ENCODE assay signal across 9 mouse cellular contexts in the genomic region with DNA sequence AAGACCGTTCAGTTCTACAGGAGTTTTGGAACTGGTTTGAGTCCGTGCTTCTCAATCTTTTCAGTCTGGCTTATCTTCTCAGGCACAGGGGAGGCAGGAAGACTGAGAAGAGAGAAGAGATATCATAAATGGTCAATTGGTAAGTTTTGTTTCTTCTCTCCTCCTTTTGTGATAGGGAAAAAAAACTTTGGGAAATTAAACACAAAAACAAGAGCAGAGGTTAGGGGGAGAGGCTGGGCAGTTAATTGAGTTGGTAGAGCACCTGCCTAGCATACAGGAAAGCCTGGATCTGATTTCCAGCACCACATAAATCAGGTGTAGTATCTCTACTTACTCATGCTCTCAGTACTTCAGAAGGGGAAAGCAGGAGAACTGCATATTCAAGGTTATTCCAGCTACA. TPM values are rescaled to one million over a fixed set of nuclear protein-coding genes. Genes with fewer than 3 reads are reported as not detected.
DNase-seq lines count a peak whose midpoint lies in the region; ATAC-seq and TF ChIP-seq lines count a peak whose summit lies in the region.
"Had no signal": no experiment of that assay in that cellular context is flagged by ENCODE, and none has a peak within 500 bp of the region (broad histone marks: within the 10 kb centered on the region; RNA-seq: fewer than 3 reads in every experiment).

TSS of gene Sept6 (minus strand) at position 101 of the 400 bp plus-strand sequence.

- no peaks in the 10 kb centered on the region for H3K36me3 ChIP-seq in heart, embryonic 15.5 days
- H3K36me3 ChIP-seq in G1E (replicated peaks) = peaks cover 6% of the 10 kb centered on the region
- no peaks in the 10 kb centered on the region for H3K36me3 ChIP-seq in forebrain, embryonic 10.5 days (replicated peaks)
- H3K36me3 ChIP-seq: liver, embryonic 15.5 days had no signal

- H3K4me2 ChIP-seq in heart, embryonic 15.5 days = no peak within 1 kb of the TSS

- WGBS in heart, embryonic 15.5 days = 60% methylated on average over 2 of the region's 2 CpGs
- WGBS in forebrain, embryonic 10.5 days = 82% methylated on average over 2 of the region's 2 CpGs

- H3K27ac ChIP-seq in heart, embryonic 15.5 days = no peak within 1 kb of the TSS
- no peak within 1 kb of the TSS for H3K27ac ChIP-seq in forebrain, embryonic 10.5 days
- H3K27ac ChIP-seq: liver, embryonic 15.5 days had no signal

- TF ChIP-seq CTCF in G1E (IDR thresholded peaks at IDR 0.05; ENCODE audit: low read depth, low read length) = no peak

- H3K4me3 ChIP-seq in heart, embryonic 15.5 days = no peak within 1 kb of the TSS
- no peak within 1 kb of the TSS for H3K4me3 ChIP-seq in G1E (ENCODE audit: low read depth, low read length)
- H3K4me3 ChIP-seq in forebrain, embryonic 10.5 days = no peak within 1 kb of the TSS
- H3K4me3 ChIP-seq: liver, embryonic 15.5 days had no signal

- H3K4me1 ChIP-seq in heart, embryonic 15.5 days (replicated peaks) = peaks cover 3% of the 10 kb centered on the region; the same call in 1 of the 2 replicates
- peaks cover 32% of the 10 kb centered on the region for H3K4me1 ChIP-seq in G1E (ENCODE audit: insufficient read depth, low read depth, low read length)
- peaks cover 12% of the 10 kb centered on the region; the same call in 1 of the 2 replicates for H3K4me1 ChIP-seq in forebrain, embryonic 10.5 days
- H3K4me1 ChIP-seq: liver, embryonic 15.5 days had no signal

- no peaks in the 10 kb centered on the region for H3K9me3 ChIP-seq in heart, embryonic 15.5 days (replicated peaks)
- no peaks in the 10 kb centered on the region for H3K9me3 ChIP-seq in G1E (replicated peaks)
- H3K9me3 ChIP-seq in forebrain, embryonic 10.5 days = no peaks in the 10 kb centered on the region
- H3K9me3 ChIP-seq: liver, embryonic 15.5 days had no signal

- ATAC-seq in heart, embryonic 15.5 days (replicated peaks; ENCODE audit: insufficient number of reproducible peaks, insufficient read depth, low FRiP score, low read depth) = no peak
- no peak for ATAC-seq in G1E (ENCODE audit: extremely low read depth, insufficient number of reproducible peaks, low FRiP score, poor library complexity, severe bottlenecking)
- no peak for ATAC-seq in cerebellum, adult (ENCODE audit: insufficient number of reproducible peaks, low FRiP score, low TSS enrichment)

- H3K9ac ChIP-seq in heart, embryonic 15.5 days = no peak within 1 kb of the TSS
- H3K9ac ChIP-seq: liver, embryonic 15.5 days had no signal

- H3K27me3 ChIP-seq in heart, embryonic 15.5 days = no peaks in the 10 kb centered on the region
- no peaks in the 10 kb centered on the region; the same call in 1 of the 2 replicates for H3K27me3 ChIP-seq in G1E (ENCODE audit: insufficient read depth, low read length)
- H3K27me3 ChIP-seq in forebrain, embryonic 10.5 days (ENCODE audit: poor library complexity, severe bottlenecking) = peaks cover 15% of the 10 kb centered on the region; the same call in 1 of the 2 replicates

- no peak for DNase-seq in heart, adult 9 months (ENCODE audit: low spot score in 2 of 2)
- DNase-seq in G1E (ENCODE audit: low spot score) = no peak
- no peak for DNase-seq in forebrain, embryonic 10.5 days (ENCODE audit: extremely low spot score, low spot score)
- no peak for DNase-seq in left cerebral cortex, postnatal 14 days (ENCODE audit: low spot score in 2 of 2)
- DNase-seq in cerebellum, postnatal 4 days (ENCODE audit: low spot score in 2 of 2) = no peak
- no peak for DNase-seq in urinary bladder, postnatal 25 days (ENCODE audit: low spot score)

- intact Hi-C loops in left cerebral cortex, postnatal 14 days (cut with DNase I) = no loop called here

RNA-seq across cellular contexts. Expression of gene Sept6, which starts in this region (rescaled TPM):
- 46.1 and 49.2 TPM in 2 replicates for polyA plus RNA-seq in heart, embryonic 15.5 days (2015; fragmentation: Nextera tagmentation; extraction: Ambion mirVana)
- total RNA-seq in G1E (2014; fragmentation: Nextera tagmentation) = 52.4 and 58.8 TPM in 2 replicates
- 14.2 and 16.0 TPM in 2 replicates for total RNA-seq in G1E (2017)
- polyA plus RNA-seq in G1E (2012) = 4.2 and 10.7 TPM in 2 replicates
- 33.6 and 34.5 TPM in 2 replicates for polyA plus RNA-seq in forebrain, embryonic 10.5 days (2016; fragmentation: Nextera tagmentation; extraction: Ambion mirVana)
- 10 to 100 TPM; 72.5 to 75.0 TPM for total RNA-seq in left cerebral cortex, postnatal 14 days (2021)
